Mouse (Mus musculus): Measurements from ENCODE around the gene Panx1.

DNA sequence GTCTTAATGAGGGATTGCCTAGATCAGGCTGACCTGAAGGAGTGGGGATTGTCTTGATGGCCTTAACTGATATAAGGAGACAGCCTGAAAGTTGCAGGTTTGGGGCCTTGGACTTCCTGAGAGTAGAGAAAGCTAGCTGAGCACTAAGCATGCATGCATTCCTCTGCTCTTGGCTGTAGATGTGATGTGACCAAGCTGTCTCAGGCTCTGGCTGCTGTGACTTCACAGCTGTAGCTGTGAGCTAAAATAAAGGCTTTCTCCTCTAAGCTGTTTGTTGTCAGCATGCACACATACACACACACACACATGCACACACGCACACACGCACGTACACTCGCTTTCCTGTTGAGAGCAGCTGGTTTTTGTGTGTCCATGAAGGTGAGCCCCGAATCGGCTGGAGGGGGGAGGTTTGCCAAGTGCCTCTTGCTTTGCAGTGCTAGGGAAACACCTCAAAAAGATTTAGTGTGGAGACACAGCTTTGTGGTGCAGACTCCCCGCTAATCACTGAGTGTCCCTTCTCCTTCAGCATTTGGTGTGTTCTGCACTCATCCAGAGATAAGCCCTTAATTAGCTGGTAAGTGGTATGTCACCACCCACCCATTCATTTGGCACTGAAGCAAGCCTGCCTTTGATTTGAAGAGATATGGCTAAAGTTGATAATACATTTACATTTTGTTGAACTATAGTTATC lies 22.9 kb upstream of the Panx1 start:
- TF ChIP-seq CTCF (IDR thresholded peaks at IDR 0.05; ENCODE audit: borderline replicate concordance, insufficient read depth, low read depth, low read length) (no peak), POLR2A (IDR thresholded peaks at IDR 0.05; ENCODE audit: borderline replicate concordance, insufficient read depth, low read length) (no peak)

Measured in cerebellum, adult 2 months (tissue).